Mouse (Mus musculus): ENCODE data around the gene Cckbr.
A peak's percentile ranks its signal among the peaks of the same experiment; 100 is the strongest.

Gene Cckbr

DNA sequence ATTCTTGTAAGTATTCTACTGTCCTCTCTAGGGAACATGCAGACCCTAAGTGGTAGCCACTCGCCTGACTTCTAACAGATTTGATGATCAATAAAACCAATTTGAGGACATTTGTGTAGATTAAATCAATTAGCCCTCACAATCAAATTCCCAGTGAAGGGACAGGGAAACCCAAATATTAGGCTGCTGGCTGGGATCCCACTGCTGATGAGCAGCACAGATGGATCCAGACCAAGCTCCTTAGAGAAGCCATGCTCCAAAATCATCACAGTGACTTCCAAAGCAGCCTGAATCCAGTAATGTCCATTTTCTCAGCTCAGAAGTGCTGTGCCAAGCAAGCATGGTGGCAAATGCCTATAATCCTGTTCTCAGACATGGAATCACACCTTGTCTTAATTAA is 74.1 kb downstream of the Cckbr start:
- DNase-seq = no peak

DNA sequence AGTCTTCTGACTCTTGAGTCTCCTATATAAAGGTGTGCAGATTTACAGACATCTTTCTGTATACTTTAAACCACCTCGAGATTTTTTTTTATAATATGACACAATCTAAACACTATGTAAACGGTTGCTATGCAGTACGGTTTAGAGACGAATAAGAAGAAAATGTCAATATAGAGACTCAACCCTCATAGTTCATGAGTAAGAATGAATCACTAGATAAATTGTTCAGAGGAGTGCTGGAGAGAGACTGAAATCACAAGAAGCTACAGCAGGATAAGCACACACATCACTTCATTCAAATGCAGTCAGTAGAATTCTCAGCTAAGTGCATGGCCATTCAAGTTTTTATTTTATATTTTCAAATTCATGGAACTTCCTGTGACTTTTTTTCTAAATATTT is 76.5 kb downstream of the Cckbr start:
- DNase-seq = no peak

DNA sequence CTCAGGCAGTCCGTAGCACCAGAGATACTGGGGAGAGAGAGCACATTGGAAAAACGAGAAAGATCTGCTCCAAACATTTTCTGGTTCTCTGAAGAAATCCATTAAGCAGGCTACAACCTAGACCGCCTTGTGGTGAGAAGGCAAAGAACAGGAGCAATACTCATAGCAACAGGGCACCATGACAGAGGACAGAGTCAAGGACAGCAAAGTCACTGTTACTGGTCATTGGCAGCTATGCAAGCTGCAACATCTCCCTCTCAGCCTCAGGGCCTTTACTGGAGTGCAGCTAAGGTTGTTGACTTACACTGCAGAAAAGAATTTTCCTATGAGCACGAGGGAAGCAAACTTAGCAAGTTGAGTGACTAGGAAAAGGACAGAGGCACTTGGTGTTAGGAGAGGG is 81.7 kb downstream of the Cckbr start:
- DNase-seq = no peak

DNA sequence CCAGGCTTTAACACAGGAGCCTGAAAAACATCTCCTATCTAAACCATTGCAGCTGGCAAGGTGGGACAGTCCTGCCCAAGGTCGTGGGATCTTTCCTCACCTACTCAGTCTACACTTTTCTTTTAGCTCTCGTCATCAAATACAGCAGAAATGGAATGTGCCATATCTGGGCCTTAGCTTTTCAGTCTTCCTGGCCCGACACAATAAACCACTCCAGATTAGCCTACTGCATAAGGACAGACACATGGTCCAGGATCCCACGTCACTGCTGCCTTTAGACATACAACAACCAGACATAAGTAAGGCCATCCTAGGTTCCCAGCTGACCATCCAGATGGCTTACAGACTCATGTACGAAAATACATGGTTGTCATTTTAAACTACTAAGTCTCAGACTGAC is 84.6 kb downstream of the Cckbr start:
- no peak for DNase-seq

DNA sequence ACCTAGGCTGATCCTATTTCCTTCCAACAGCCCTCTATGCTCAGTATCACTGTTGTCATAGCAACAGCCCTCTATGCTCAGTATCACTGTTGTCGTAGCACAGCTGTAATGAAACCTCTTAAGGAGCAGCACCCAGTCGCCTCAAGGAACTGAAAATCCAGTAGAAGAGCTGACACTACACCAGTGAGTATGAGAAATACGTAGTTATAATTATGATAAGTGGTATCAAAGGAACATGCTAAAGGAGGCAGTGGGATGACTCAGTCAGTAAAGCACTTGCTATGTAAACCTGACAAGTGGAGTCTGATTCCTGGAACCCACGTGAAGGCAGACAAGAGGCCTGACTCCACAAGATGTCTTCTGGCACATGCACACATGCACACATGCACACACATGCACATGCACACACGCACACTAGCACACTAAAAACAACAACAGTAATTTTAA is 88.3 kb downstream of the Cckbr start:
- DNase-seq = no peak

DNA sequence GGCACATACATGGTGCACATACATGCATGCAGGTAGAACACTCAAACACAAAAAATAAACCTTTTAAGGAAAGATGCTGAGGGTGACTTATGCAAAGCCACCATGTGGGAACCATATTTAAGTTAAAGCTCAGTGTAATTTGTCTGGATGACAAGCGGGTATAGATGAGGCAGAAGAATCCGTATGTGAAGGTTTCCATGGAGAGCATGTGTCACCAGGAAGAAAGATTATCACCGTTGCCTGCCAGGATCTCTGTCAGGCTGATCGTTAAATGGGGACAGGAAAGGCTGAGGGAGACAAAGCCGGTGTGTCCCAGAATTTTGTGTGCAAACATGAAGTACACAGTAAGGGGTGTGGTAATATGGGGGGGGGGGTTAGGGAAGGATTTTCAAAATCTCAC is 89.0 kb downstream of the Cckbr start:
- DNase-seq = no peak

DNA sequence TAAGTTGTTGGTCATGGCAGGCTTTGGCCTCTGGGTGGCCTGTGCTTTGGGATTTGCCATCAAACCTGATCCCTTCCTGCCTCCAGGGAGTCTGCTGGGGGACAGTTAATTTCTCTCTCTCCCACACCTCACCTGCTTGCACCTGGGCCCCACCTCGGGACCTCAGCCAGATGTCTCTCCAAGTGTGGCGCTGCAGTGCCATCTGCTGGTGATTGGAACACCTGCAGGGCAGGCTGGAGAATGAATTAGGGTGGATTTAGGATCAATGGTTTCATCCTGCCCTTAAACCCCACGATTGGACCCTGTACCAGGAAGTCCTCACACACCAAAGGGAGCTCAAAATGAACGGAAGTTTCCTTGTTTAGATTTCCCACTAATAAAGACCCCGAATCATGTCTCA is 89.6 kb downstream of the Cckbr start:
- DNase-seq = peak; percentile 62

DNA sequence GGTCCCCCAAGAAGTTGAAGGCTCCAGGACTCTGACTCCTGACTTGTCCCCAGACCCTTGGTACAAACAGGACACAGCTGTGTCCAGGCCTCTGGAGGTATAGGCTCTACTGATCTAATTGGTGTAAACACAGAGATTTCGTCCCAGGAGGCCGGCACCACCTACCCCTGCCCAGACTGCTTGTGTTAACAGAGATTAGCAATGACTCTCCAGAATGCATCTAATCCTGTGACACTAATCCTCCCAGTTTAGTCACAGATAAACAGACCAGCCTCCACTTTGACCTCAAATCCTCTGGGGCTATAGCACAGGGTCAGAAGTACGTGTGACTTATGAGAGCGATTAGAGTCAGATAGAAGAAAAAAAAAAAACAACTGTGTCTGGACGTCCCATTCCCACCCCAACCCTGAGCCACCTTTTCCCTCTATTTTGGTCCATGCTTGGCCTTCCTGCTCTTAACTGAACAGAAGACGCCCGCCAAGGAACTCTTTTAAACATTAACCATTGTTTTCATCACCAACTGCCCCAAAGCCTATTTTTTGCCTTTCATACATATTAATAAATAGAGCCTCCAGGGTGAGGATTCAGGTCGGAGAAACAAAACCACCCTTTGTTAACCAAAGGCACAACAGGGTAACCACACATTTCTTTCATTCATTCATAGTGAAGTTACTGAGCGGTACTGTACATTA is 91.3 kb downstream of the Cckbr start:
- DNase-seq = no peak

DNA sequence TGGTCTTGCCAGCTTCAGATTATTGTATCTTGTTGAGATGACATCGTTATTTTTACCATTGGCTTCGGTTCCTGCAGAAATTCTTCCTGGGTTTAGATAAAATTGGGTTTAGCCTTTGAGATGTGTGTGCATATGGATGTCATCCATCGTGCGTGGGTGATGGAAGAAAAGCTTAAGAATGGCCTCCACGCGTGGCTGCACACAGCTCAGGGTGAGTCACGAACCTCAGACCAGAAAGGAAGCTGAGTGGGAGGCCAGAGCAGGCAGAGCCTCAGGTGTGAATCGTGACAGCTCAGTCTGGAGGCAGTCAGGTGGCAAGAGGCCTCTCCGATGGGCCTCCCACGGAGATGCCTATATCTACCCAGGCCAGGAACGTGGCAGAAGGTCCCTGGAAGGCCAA is 93.8 kb downstream of the Cckbr start:
- no peak for DNase-seq

DNA sequence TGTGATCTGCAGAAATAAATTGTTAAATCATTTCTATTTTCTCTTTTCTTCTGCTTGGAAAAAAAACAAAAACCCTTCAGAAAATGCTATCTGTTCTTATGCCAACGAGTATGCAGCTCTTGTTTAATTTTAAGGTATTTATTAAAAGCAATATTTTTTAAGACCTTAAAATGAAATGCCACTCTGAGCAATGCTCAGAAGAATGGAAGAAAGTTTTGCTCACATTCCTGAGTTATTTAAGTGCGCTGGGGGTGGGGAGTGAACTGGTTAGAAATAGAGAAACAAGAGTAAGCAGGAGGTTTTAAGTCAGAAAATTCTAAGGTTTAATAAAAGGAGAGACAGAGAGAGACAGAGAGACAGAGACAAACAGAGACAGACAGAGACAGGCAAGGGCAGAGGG is 94.2 kb downstream of the Cckbr start:
- DNase-seq = no peak

DNA sequence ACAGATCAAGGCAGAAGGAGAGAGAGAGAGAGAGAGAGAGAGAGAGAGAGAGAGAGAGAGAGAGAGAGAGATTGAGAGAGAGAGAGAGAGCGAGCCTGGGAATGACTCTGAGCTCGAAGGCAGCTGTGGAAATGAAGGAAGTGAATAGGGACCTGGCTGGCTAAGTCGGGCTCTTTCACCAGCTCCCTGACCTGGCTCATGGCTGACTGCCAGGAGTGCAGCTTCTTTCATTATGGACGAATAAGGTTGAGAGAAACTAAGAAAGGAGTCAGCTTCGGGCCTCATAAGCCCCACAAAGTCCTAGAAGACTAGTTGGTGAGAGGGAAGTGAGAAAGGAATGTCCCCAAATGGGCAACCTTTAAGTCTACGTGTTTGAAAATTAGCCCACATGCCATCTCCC is 94.7 kb downstream of the Cckbr start:
- DNase-seq = no peak
